Mouse (Mus musculus): ENCODE results near the gene Mgrn1.

GRCm38 (mm10) chr16:4877195-4877594, 8.9 kb upstream of the Mgrn1 start:
- TF ChIP-seq CTCF (IDR thresholded peaks at IDR 0.05; ENCODE audit: control insufficient read depth, insufficient read depth, low read length): no peak
- TF ChIP-seq POLR2A (IDR thresholded peaks at IDR 0.05; ENCODE audit: borderline replicate concordance, control insufficient read depth, low read depth, low read length): no peak

Measured in bone marrow, adult 2 months (tissue).